Mouse (Mus musculus): Measurements from ENCODE around the gene Mst1.

DNA sequence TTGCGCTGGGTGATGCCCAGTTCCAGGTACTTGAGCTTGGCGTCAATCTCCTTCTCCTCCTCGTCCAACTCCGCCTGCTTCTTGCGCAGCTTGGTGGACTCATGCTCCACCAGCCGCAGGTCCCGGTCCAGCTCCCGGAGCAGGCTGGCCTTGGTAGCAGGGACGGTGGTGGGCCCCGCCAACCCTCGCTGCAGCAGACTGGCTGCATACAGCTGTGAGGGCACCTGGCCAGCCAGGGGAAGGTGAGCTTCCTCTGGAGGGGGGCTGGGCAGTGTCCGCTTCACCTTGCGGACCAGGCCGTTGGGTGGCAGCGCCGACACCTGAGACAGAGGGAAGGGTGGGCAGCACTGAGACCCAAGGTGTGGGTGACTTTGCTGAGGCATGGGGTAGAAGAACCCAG, 27.6 kb downstream of the Mst1 start:
- TF ChIP-seq CTCF (IDR thresholded peaks at IDR 0.05; ENCODE audit: insufficient read depth, low read depth, low read length) (no peak), POLR2A (IDR thresholded peaks at IDR 0.05; ENCODE audit: insufficient read depth, low read depth, low read length) (no peak)

Data from olfactory bulb, adult 2 months (tissue).